1 mouse cellular context compared by ENCODE assay signal in the genomic region with DNA sequence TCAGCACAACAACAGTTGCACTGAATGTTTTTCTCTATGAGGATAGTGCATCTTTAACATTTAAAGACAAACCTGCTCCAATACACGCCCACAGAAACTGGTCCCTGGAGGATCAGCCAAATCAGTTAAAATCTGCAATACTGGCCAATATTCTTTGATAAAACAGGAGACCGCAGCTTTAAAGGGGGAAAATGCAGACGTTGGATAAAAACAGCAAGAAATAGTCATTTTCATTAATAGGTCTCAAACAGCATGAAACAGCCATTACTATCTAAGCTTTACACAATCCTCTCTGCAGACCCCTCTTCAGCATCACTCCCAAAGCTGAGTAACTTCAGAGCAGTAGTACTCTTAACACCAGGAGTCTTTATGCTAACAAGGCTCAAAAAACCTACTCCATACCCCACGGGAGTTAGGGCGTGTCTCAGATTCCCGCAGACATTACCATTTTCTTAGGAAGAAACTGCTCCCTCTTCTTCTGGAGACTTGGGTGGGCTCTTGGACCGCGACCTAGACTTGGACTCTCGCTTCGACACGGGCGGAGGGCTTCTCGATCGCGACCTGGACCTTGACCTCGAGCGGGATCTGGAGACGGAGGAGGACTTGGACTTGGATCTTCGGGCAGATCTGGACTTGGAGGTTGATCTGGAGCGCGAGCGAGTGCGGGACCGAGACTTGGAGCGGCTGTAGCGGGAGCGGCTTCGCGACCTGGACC.
TF ChIP-seq lines count a peak whose summit lies in the region.

No protein-coding gene starts in this region.

TF ChIP-seq in MEL, 35 proteins besides CTCF, POLR2A, EP300 and RAD21:
- TF ChIP-seq ZNF384 (IDR thresholded peaks at IDR 0.05; ENCODE audit: low read depth, low read length) (no peak), MYC (IDR thresholded peaks at IDR 0.05; ENCODE audit: low read depth, low read length) (0 out of 2 replicates have a peak, but pooled peaks have one; percentile 10), HCFC1 (IDR thresholded peaks at IDR 0.05; ENCODE audit: low read depth, low read length) (no peak), GATA1 (IDR thresholded peaks at IDR 0.05; ENCODE audit: low read depth, low read length) (no peak), MXI1 (IDR thresholded peaks at IDR 0.05; ENCODE audit: low read depth, low read length) (no peak; the same call in 1 of the 2 replicates), CHD2 (IDR thresholded peaks at IDR 0.05; ENCODE audit: low read length) (no peak), POLR2AphosphoS5 (IDR thresholded peaks at IDR 0.05; ENCODE audit: borderline replicate concordance, low read depth, low read length) (no peak), TCF12 (IDR thresholded peaks at IDR 0.05; ENCODE audit: low read depth, low read length) (no peak), KAT2A (conservative IDR thresholded peaks at IDR 0.05; ENCODE audit: low read depth, low read length) (no peak), GABPA (IDR thresholded peaks at IDR 0.05; ENCODE audit: low read depth, low read length) (no peak), USF2 (IDR thresholded peaks at IDR 0.05; ENCODE audit: borderline replicate concordance in 1 of 2, insufficient read depth in 1 of 2, low read depth in 1 of 2, low read length in 2 of 2) (no peak), MYB (IDR thresholded peaks at IDR 0.05; ENCODE audit: low read depth, low read length) (no peak), POLR2AphosphoS2 (IDR thresholded peaks at IDR 0.05; ENCODE audit: low read length) (no peak; the same call in 1 of the 2 replicates), MAFK (IDR thresholded peaks at IDR 0.05; ENCODE audit: borderline replicate concordance, low read depth, low read length) (no peak), NELFE (IDR thresholded peaks at IDR 0.05; ENCODE audit: low read depth, low read length) (no peak), ZKSCAN1 (IDR thresholded peaks at IDR 0.05; ENCODE audit: low read depth, low read length) (no peak), RCOR1 (IDR thresholded peaks at IDR 0.05; ENCODE audit: low read depth, low read length) (no peak), NRF1 (IDR thresholded peaks at IDR 0.05; ENCODE audit: insufficient read depth, low read depth, low read length, poor library complexity, severe bottlenecking) (no peak), CHD1 (IDR thresholded peaks at IDR 0.05; ENCODE audit: low read depth, low read length) (peak; percentile 20; the same call in 1 of the 2 replicates), JUND (IDR thresholded peaks at IDR 0.05; ENCODE audit: low read depth, low read length) (no peak), E2F4 (IDR thresholded peaks at IDR 0.05; ENCODE audit: borderline replicate concordance, low read depth, low read length) (no peak), TBP (IDR thresholded peaks at IDR 0.05; ENCODE audit: low read depth, low read length) (0 out of 2 replicates have a peak, but pooled peaks have one; percentile 12), SMC3 (IDR thresholded peaks at IDR 0.05; ENCODE audit: low read depth, low read length) (no peak), MAX (IDR thresholded peaks at IDR 0.05; ENCODE audit: low read length) (no peak), USF1 (IDR thresholded peaks at IDR 0.05; ENCODE audit: low read depth, low read length) (no peak), MEF2A (IDR thresholded peaks at IDR 0.05; ENCODE audit: extremely low read depth, insufficient replicate concordance, low read depth, low read length, poor library complexity, severe bottlenecking) (no peak), ELF1 (IDR thresholded peaks at IDR 0.05; ENCODE audit: low read depth, low read length) (no peak), ETS1 (IDR thresholded peaks at IDR 0.05; ENCODE audit: low read depth, low read length) (no peak), TAL1 (IDR thresholded peaks at IDR 0.05; ENCODE audit: low read length) (no peak), BHLHE40 (IDR thresholded peaks at IDR 0.05; ENCODE audit: borderline replicate concordance, low read depth, low read length) (no peak), UBTF (IDR thresholded peaks at IDR 0.05; ENCODE audit: borderline replicate concordance, insufficient read depth, low read depth, low read length) (no peak), ZMIZ1 (IDR thresholded peaks at IDR 0.05; ENCODE audit: low read depth, low read length) (no peak; the same call in none of the 2 replicates), MAZ (IDR thresholded peaks at IDR 0.05; ENCODE audit: low read depth, low read length) (0 out of 2 replicates have a peak, but pooled peaks have one; percentile 2), ZC3H11A (IDR thresholded peaks at IDR 0.05; ENCODE audit: low read depth, low read length) (no peak), SIN3A (IDR thresholded peaks at IDR 0.05; ENCODE audit: low read length) (peak; percentile 25)
